Mouse (Mus musculus): ENCODE data around the gene Ifnz.
"Not testable (repeated sequence)": the region's sequence is repeated elsewhere in the genome, so short reads cannot be mapped to it uniquely, and the experiment has no call there.

DNA sequence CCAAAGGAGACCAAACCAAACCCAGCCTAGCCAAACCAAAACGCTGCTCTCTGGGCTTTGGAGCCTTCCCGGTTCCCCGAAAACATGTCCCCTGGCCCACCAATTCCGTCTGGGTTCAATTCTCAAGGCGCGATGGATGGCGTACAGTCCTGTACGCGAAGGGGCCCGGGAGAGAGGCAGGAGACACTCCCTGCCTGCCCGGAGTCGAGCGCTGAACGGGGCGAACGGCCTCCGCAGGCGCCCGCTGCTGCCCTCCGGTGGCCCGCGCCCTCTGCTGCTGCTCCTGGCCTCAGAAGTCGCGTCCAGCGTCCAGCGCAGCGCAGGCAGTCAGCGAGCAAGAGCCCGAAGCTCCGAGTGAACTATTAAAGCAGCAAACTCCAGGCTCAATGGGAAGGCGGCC lies 404 bp downstream of the Ifnz start:
- not testable (repeated sequence) for TF ChIP-seq MYOG (IDR thresholded peaks at IDR 0.05; ENCODE audit: control insufficient read depth in 1 of 3, insufficient read depth in 1 of 3, insufficient read length in 2 of 3, low read depth in 2 of 3); MAX (IDR thresholded peaks at IDR 0.05; ENCODE audit: low read depth); POLR2A (IDR thresholded peaks at IDR 0.05; ENCODE audit: insufficient read length, low read depth); USF1 (IDR thresholded peaks at IDR 0.05; ENCODE audit: low read depth); TCF3 (IDR thresholded peaks at IDR 0.05; ENCODE audit: insufficient read length, low read depth); E2F4 (IDR thresholded peaks at IDR 0.05; ENCODE audit: insufficient read depth); MYOD1 (IDR thresholded peaks at IDR 0.05; ENCODE audit: control insufficient read depth in 1 of 3, insufficient read length in 2 of 3, low read depth in 2 of 3)

Data from myocyte (in vitro differentiated cells).